Mouse (Mus musculus): ENCODE measurements at regions not wholly inside any gene's neighbourhood (a gene's known extent, or its start where the extent isn't known, plus 50 kb on each side); places are given as distances from the start of the nearest gene placed in this dataset.

DNA sequence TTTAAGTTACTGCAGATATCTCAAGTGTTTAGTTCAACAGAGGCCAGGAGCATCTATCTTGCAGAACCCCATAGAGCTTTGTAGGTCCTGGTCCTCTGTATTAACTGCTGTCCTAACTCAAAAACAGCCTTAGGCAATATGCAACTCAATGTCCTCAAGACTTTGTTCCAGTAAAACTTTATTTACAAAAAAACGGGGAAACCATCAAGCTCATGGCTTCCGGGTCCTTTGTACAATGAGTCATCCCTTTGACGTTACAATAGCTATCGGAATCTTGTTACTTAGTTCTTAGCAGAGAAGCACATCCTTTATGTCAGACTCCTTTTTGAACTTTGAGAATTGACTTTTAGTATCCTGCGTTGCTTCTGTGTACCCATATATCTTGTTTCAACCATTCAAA lies 216.2 kb upstream of the Zmiz1 start:
- H3K9ac ChIP-seq (ENCODE audit: control insufficient read depth, low read depth, low read length, poor library complexity, severe bottlenecking) = no peak overlapping the region
- H3K9me3 ChIP-seq (replicated peaks; ENCODE audit: insufficient read depth, low read length) = no peaks in the 10 kb centered on the region
- no peaks in the 10 kb centered on the region for H3K4me1 ChIP-seq (ENCODE audit: control insufficient read depth in 1 of 2, insufficient read depth in 2 of 2, low read length in 2 of 2)
- no peaks in the 10 kb centered on the region for H3K79me2 ChIP-seq (ENCODE audit: control insufficient read depth, insufficient read depth, low read length, poor library complexity)
- no peaks in the 10 kb centered on the region for H3K27me3 ChIP-seq (ENCODE audit: control insufficient read depth in 1 of 2, insufficient read depth in 2 of 2, low read length in 2 of 2)
- no peaks in the 10 kb centered on the region for H3K36me3 ChIP-seq (ENCODE audit: control insufficient read depth in 1 of 2, insufficient read depth in 2 of 2, low read length in 2 of 2)
- no peak overlapping the region for H3K27ac ChIP-seq (ENCODE audit: control insufficient read depth, low read depth, low read length)
- no peak for TF ChIP-seq MYB (IDR thresholded peaks at IDR 0.05; ENCODE audit: low read depth, low read length)
- TF ChIP-seq USF2 (IDR thresholded peaks at IDR 0.05; ENCODE audit: borderline replicate concordance in 1 of 2, insufficient read depth in 1 of 2, low read depth in 1 of 2, low read length in 2 of 2) = no peak
- no peak for TF ChIP-seq RAD21 (IDR thresholded peaks at IDR 0.05; ENCODE audit: low read depth, low read length)
- no peak for TF ChIP-seq NRF1 (IDR thresholded peaks at IDR 0.05; ENCODE audit: insufficient read depth, low read depth, low read length, poor library complexity, severe bottlenecking)
- no peak for TF ChIP-seq MXI1 (IDR thresholded peaks at IDR 0.05; ENCODE audit: low read depth, low read length)
- TF ChIP-seq NELFE (IDR thresholded peaks at IDR 0.05; ENCODE audit: low read depth, low read length) = no peak
- no peak for TF ChIP-seq POLR2AphosphoS2 (IDR thresholded peaks at IDR 0.05; ENCODE audit: low read length)
- no peak for TF ChIP-seq TCF12 (IDR thresholded peaks at IDR 0.05; ENCODE audit: low read depth, low read length)
- TF ChIP-seq CHD2 (IDR thresholded peaks at IDR 0.05; ENCODE audit: low read length) = no peak
- TF ChIP-seq TAL1 (IDR thresholded peaks at IDR 0.05; ENCODE audit: low read length) = no peak
- TF ChIP-seq ZMIZ1 (IDR thresholded peaks at IDR 0.05; ENCODE audit: low read depth, low read length) = no peak
- no peak for TF ChIP-seq BHLHE40 (IDR thresholded peaks at IDR 0.05; ENCODE audit: borderline replicate concordance, low read depth, low read length)
- no peak for DNase-seq (ENCODE audit: low read depth, low spot score)
- no peak overlapping the region for H3K4me3 ChIP-seq (ENCODE audit: control insufficient read depth in 1 of 2, insufficient read depth in 1 of 2, low read depth in 2 of 2, low read length in 2 of 2)

DNA sequence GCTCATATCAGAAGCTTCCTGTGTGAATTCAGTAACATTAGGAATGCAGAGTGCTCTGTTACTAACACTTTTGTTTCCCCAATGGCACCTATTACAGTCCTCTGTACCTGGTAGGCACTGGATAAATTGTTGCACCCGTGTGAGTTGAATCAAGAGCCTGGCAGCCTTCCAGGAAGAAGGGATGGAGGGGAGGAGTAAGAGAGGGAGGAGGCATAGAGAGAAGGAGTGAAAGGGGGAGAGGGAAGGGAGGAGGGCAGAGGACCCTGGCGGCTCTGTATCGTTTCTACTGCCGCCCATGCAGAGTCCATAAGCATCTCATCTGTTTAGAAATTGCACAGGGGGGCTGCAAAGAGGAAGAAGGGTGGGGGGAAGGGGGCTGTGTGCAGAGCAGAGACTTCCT lies 215.7 kb upstream of the Zmiz1 start:
- no peak overlapping the region for H3K9ac ChIP-seq (ENCODE audit: control insufficient read depth, low read depth, low read length, poor library complexity, severe bottlenecking)
- no peak for TF ChIP-seq POLR2AphosphoS2 (IDR thresholded peaks at IDR 0.05; ENCODE audit: low read length)
- no peak for TF ChIP-seq NRF1 (IDR thresholded peaks at IDR 0.05; ENCODE audit: insufficient read depth, low read depth, low read length, poor library complexity, severe bottlenecking)
- no peak for TF ChIP-seq BHLHE40 (IDR thresholded peaks at IDR 0.05; ENCODE audit: borderline replicate concordance, low read depth, low read length)
- no peak for TF ChIP-seq ETS1 (IDR thresholded peaks at IDR 0.05; ENCODE audit: low read depth, low read length)
- TF ChIP-seq MAFK (IDR thresholded peaks at IDR 0.05; ENCODE audit: borderline replicate concordance, low read depth, low read length) = no peak
- no peak for TF ChIP-seq MAX (IDR thresholded peaks at IDR 0.05; ENCODE audit: low read length)
- no peak for TF ChIP-seq TBP (IDR thresholded peaks at IDR 0.05; ENCODE audit: low read depth, low read length)
- TF ChIP-seq EP300 (IDR thresholded peaks at IDR 0.05; ENCODE audit: low read depth in 1 of 2, low read length in 2 of 2) = no peak
- TF ChIP-seq MXI1 (IDR thresholded peaks at IDR 0.05; ENCODE audit: low read depth, low read length) = no peak
- TF ChIP-seq RCOR1 (IDR thresholded peaks at IDR 0.05; ENCODE audit: low read depth, low read length) = no peak
- no peak for TF ChIP-seq TAL1 (IDR thresholded peaks at IDR 0.05; ENCODE audit: low read length)
- no peak for TF ChIP-seq MAZ (IDR thresholded peaks at IDR 0.05; ENCODE audit: low read depth, low read length)
- TF ChIP-seq CHD1 (IDR thresholded peaks at IDR 0.05; ENCODE audit: low read depth, low read length) = no peak
- no peak for TF ChIP-seq SMC3 (IDR thresholded peaks at IDR 0.05; ENCODE audit: low read depth, low read length)
- TF ChIP-seq GABPA (IDR thresholded peaks at IDR 0.05; ENCODE audit: low read depth, low read length) = no peak
- no peak for TF ChIP-seq TCF12 (IDR thresholded peaks at IDR 0.05; ENCODE audit: low read depth, low read length)
- no peak for TF ChIP-seq CHD2 (IDR thresholded peaks at IDR 0.05; ENCODE audit: low read length)
- no peak for TF ChIP-seq MYB (IDR thresholded peaks at IDR 0.05; ENCODE audit: low read depth, low read length)
- no peak for TF ChIP-seq ZNF384 (IDR thresholded peaks at IDR 0.05; ENCODE audit: low read depth, low read length)
- no peak for TF ChIP-seq ELF1 (IDR thresholded peaks at IDR 0.05; ENCODE audit: low read depth, low read length)
- no peak for DNase-seq (ENCODE audit: low read depth, low spot score)
- no peak overlapping the region for H3K27ac ChIP-seq (ENCODE audit: control insufficient read depth, low read depth, low read length)
- no peaks in the 10 kb centered on the region for H3K36me3 ChIP-seq (ENCODE audit: control insufficient read depth in 1 of 2, insufficient read depth in 2 of 2, low read length in 2 of 2)
- no peaks in the 10 kb centered on the region for H3K27me3 ChIP-seq (ENCODE audit: control insufficient read depth in 1 of 2, insufficient read depth in 2 of 2, low read length in 2 of 2)
- H3K9me3 ChIP-seq (replicated peaks; ENCODE audit: insufficient read depth, low read length) = no peaks in the 10 kb centered on the region
- no peaks in the 10 kb centered on the region for H3K4me1 ChIP-seq (ENCODE audit: control insufficient read depth in 1 of 2, insufficient read depth in 2 of 2, low read length in 2 of 2)
- no peak overlapping the region for H3K4me3 ChIP-seq (ENCODE audit: control insufficient read depth in 1 of 2, insufficient read depth in 1 of 2, low read depth in 2 of 2, low read length in 2 of 2)
- H3K79me2 ChIP-seq (ENCODE audit: control insufficient read depth, insufficient read depth, low read length, poor library complexity) = no peaks in the 10 kb centered on the region
